Mouse (Mus musculus): ENCODE results near the gene Smad3.

DNA sequence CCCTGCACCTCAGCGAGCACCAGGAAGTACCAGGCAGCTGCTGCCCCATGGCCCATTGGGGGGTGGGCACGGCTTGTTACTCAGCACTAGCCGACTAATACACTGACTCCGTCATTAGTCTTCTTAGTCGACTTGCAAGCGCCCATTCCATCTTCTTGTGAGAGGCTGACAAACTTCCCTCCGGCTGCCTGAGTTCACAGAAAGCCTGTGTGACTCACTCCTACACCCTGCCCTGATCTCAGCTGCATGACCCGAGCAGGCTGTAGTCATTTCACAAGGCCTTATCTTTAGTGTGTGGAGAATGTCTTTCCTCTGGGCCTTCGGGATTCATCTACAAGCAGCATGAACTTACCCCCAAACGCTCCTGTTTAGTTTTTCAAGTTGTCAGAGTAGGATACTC lies 83.2 kb downstream of the Smad3 start:
- no peak for TF ChIP-seq CTCF (IDR thresholded peaks at IDR 0.05)
- no peak for TF ChIP-seq EP300 (IDR thresholded peaks at IDR 0.05)
